Mouse (Mus musculus) heart, postnatal 0 days (tissue): ENCODE results near the gene Lrrc1.

Experiments
- CTCF ChIP-seq: IDR thresholded peaks from 2 replicates; pipeline ENCODE4 v1.5.1; 2016; ENCODE audit warnings: antibody characterized with exemption, control low read depth, low read depth
- EP300 ChIP-seq: IDR thresholded peaks from 2 replicates; pipeline ENCODE4 v1.6.1; 2016; ENCODE audit warnings: antibody characterized with exemption, low read depth

DNA sequence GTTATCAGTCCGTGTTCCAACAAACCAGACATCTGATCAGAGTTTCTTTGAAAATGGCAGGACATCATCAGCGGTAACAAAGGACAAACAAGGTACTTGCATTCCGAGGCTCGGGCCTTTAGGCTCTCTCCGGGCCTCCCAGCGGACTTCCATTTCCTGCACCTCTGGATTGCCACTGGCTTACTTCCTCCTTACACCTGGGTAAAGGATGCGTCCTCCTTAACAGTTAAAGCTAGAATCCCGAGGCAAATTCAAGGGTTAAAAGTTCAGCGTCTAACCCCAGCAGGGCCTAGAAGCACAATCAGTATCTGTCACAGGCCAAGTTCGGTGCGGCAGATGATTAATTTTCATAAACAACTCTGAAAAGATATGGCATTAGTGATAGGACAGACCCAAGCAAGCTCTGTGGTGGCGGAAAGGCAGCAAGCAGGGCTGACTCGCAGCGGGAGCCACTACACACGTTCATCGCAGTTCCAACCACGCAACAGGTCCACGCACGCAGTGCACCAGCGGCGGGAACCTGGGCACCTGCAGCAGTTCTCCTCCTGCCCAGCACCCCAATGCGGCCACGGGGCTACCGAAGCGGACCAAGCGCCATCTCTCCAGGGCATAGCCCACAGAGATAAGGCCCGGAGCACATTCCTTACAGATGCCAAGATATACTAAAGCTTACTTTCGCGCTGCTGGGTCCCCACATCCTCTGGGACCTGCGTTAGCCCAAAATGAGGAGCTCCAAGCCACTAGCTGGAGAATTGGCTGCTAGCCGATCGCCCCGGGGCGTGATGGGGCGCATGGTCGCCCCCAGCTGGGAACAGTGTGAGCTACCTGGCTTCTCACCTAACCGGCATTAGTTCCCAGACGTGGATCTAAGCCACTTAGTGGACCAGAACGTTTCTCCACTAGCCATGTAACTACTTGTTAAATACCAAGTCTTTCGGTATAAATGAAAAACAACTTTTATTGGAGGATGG is 1.0 kb downstream of the Lrrc1 start:
- TF ChIP-seq CTCF (peak; percentile 23), EP300 (no peak)
